Mouse (Mus musculus) left cerebral cortex, postnatal 14 days (tissue): ENCODE measurements around the gene Gm37240. TPM values are rescaled to one million over a fixed set of nuclear protein-coding genes. Genes with fewer than 3 reads are reported as not detected.

ENCODE experiments used
- microRNA-seq, 2 experiments: library from miRNA; unstranded; fragments of <30 nt; microRNA quantifications; one replicate each; pipeline ENCODE4 v1.2.0; 2022
- total RNA-seq, 2 experiments: library from RNA; stranded (reverse); gene quantifications; 2 replicates each; pipeline ENCODE4 v1.2.3; 2021

Gm37240 gene
- total RNA-seq, 2 experiments from 2014 or later = 1.9 to 3.2 TPM

Small RNAs within 50 kb of the gene (microRNA-seq; reads per million reads assigned to microRNA genes)
- 0 reads per million in 2 experiments for gene Mir466k

Other genes with a start within 250 kb of the Gm37240 start
- gene Fam160a1, start 70.2 kb downstream of the Gm37240 start, total RNA-seq = 1 to 10 TPM; 5.2 to 5.4 TPM
- gene Glt28d2, start within 50 bp of the Gm37240 start, total RNA-seq = under 1 TPM; 0.66 to 0.86 TPM
- gene Sh3d19, start 83.6 kb upstream of the Gm37240 start, total RNA-seq = 10 to 100 TPM; 34.6 to 36.4 TPM
- gene Prss48, start 115.0 kb upstream of the Gm37240 start, total RNA-seq = not detected